Mouse (Mus musculus): Measurements from ENCODE around the gene Hoxa3. TPM values are rescaled to one million over a fixed set of nuclear protein-coding genes. Genes with fewer than 3 reads are reported as not detected.

Gene Hoxa3
- polyA plus RNA-seq, 1 experiment: not detected

DNA sequence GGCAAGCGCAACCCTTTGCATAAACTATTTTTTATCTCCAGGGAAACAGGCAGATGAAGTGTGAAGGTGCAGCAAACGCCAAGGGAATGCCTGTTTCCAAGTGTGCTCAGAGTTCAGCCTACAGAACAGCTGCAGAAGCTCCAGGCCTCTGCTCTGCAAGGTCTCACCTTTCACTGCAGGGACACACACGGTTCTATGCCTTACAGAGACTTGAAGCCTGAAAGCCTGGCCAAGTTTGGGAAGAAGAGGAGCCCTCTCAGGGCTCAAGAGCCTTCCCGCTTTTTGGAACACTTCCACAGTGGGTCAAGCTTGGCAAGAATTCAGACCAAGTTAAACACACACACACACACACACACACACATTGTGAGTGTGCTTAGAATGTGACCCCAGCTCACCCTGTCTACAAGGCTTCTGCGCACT, 24.0 kb downstream of the Hoxa3 start:
- Histone ChIP-seq H3K4me3 (ENCODE audit: insufficient read depth, low read depth, low read length) (no peak overlapping the region), H3K27ac (ENCODE audit: insufficient read depth, low read depth, low read length) (no peak overlapping the region), H3K4me1 (ENCODE audit: control insufficient read depth, insufficient read depth, low read length) (no peaks in the 10 kb centered on the region; the same call in 1 of the 2 replicates)
- no peak for TF ChIP-seq CTCF (IDR thresholded peaks at IDR 0.05; ENCODE audit: insufficient read depth, low read depth, low read length)
- TF ChIP-seq POLR2A (IDR thresholded peaks at IDR 0.05; ENCODE audit: insufficient read depth, low read depth, low read length): no peak
- WGBS: 13% methylated on average over 5 of the region's 5 CpGs

- 8% methylated on average over 1 of the region's 1 CpGs for WGBS
- no peak overlapping the region for H3K4me3 ChIP-seq (ENCODE audit: insufficient read depth, low read depth, low read length)
- no peak overlapping the region for H3K27ac ChIP-seq (ENCODE audit: insufficient read depth, low read depth, low read length)
- TF ChIP-seq CTCF (IDR thresholded peaks at IDR 0.05; ENCODE audit: insufficient read depth, low read depth, low read length): no peak
- no peak for TF ChIP-seq POLR2A (IDR thresholded peaks at IDR 0.05; ENCODE audit: insufficient read depth, low read depth, low read length)
- no peaks in the 10 kb centered on the region for H3K4me1 ChIP-seq (ENCODE audit: control insufficient read depth, insufficient read depth, low read length)
Observed at GRCm38 (mm10) chr6:52186500-52186899, 26.6 kb downstream of the Hoxa3 start.

- H3K27ac ChIP-seq (ENCODE audit: insufficient read depth, low read depth, low read length): no peak overlapping the region
- 7% methylated on average over 3 of the region's 3 CpGs for WGBS
- no peaks in the 10 kb centered on the region for H3K4me1 ChIP-seq (ENCODE audit: control insufficient read depth, insufficient read depth, low read length)
- no peak overlapping the region for H3K4me3 ChIP-seq (ENCODE audit: insufficient read depth, low read depth, low read length)
- TF ChIP-seq CTCF (IDR thresholded peaks at IDR 0.05; ENCODE audit: insufficient read depth, low read depth, low read length): no peak
- no peak for TF ChIP-seq POLR2A (IDR thresholded peaks at IDR 0.05; ENCODE audit: insufficient read depth, low read depth, low read length)
Observed at GRCm38 (mm10) chr6:52185834-52186233, 27.3 kb downstream of the Hoxa3 start.

- Histone ChIP-seq H3K4me1 (ENCODE audit: control insufficient read depth, insufficient read depth, low read length) (no peaks in the 10 kb centered on the region), H3K27ac (ENCODE audit: insufficient read depth, low read depth, low read length) (no peak overlapping the region)
Observed at GRCm38 (mm10) chr6:52185222-52185621, 27.9 kb downstream of the Hoxa3 start.

DNA sequence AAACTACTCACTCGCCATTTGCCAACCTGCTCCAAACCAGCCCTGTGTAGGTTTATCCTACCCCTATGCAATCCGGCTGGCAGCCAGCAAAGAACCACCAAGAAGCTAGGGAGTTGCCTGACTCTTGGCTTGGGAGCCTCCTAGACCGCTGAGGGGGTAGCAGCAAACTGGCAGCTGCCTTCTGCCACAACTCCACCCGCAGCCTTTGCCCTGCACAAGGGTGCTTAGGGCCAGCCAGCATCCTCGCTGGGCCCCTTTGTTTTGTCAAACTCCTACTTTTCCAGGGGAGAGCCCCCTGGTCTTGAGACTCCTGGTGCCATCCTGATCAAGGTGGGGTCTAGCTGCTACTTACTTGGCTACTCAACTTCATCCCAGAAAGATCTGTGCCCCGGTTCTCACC, 28.5 kb downstream of the Hoxa3 start:
- Histone ChIP-seq H3K4me3 (ENCODE audit: insufficient read depth, low read depth, low read length) (no peak overlapping the region), H3K4me1 (ENCODE audit: control insufficient read depth, insufficient read depth, low read length) (no peaks in the 10 kb centered on the region), H3K27ac (ENCODE audit: insufficient read depth, low read depth, low read length) (no peak overlapping the region)
- TF ChIP-seq CTCF (IDR thresholded peaks at IDR 0.05; ENCODE audit: insufficient read depth, low read depth, low read length): no peak
- TF ChIP-seq POLR2A (IDR thresholded peaks at IDR 0.05; ENCODE audit: insufficient read depth, low read depth, low read length): no peak
- 3% methylated on average over 6 of the region's 6 CpGs for WGBS

More at GRCm38 (mm10) chr6:52185222-52185621, 27.9 kb downstream of the Hoxa3 start:
- H3K4me3 ChIP-seq (ENCODE audit: insufficient read depth, low read depth, low read length): no peak overlapping the region
- 3% methylated on average over 19 of the region's 19 CpGs for WGBS
- TF ChIP-seq CTCF (IDR thresholded peaks at IDR 0.05; ENCODE audit: insufficient read depth, low read depth, low read length): no peak
- no peak for TF ChIP-seq POLR2A (IDR thresholded peaks at IDR 0.05; ENCODE audit: insufficient read depth, low read depth, low read length)

- Histone ChIP-seq H3K27ac (ENCODE audit: insufficient read depth, low read depth, low read length) (no peak overlapping the region), H3K4me3 (ENCODE audit: insufficient read depth, low read depth, low read length) (no peak overlapping the region), H3K4me1 (ENCODE audit: control insufficient read depth, insufficient read depth, low read length) (no peaks in the 10 kb centered on the region)
- WGBS: 7% methylated on average over 10 of the region's 10 CpGs
- TF ChIP-seq CTCF (IDR thresholded peaks at IDR 0.05; ENCODE audit: insufficient read depth, low read depth, low read length) (no peak), POLR2A (IDR thresholded peaks at IDR 0.05; ENCODE audit: insufficient read depth, low read depth, low read length) (no peak)
Observed at GRCm38 (mm10) chr6:52183311-52184080, 29.6 kb downstream of the Hoxa3 start.

DNA sequence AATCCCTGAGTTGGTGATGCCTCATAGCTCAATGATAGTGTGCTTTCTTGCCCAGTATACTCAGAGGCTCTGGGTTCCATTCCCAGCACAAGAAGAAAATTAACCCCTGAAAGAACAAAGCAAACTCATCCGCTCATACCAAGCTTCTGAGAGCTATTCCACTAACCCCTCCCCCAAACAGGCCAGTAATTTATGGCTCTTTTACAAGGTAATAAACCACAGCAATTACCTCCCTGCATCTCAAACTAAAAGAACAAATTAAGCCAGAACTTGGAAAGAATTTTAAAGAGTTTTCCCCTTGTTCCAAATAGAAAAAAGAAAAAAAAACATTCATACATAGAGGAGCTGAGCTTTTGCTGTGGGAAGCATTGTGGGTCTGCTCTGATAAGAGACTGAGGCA, 30.3 kb downstream of the Hoxa3 start:
- Histone ChIP-seq H3K27ac (ENCODE audit: insufficient read depth, low read depth, low read length) (no peak overlapping the region), H3K4me3 (ENCODE audit: insufficient read depth, low read depth, low read length) (no peak overlapping the region), H3K4me1 (ENCODE audit: control insufficient read depth, insufficient read depth, low read length) (no peaks in the 10 kb centered on the region)
- TF ChIP-seq POLR2A (IDR thresholded peaks at IDR 0.05; ENCODE audit: insufficient read depth, low read depth, low read length) (no peak), CTCF (IDR thresholded peaks at IDR 0.05; ENCODE audit: insufficient read depth, low read depth, low read length) (no peak)
- WGBS: 21% methylated on average over 1 of the region's 1 CpGs

- TF ChIP-seq POLR2A (IDR thresholded peaks at IDR 0.05; ENCODE audit: insufficient read depth, low read depth, low read length) (no peak), CTCF (IDR thresholded peaks at IDR 0.05; ENCODE audit: insufficient read depth, low read depth, low read length) (no peak)
- whole genome bisulfite sequencing: 21% methylated on average over 2 of the region's 2 CpGs
- Histone ChIP-seq H3K4me1 (ENCODE audit: control insufficient read depth, insufficient read depth, low read length) (no peaks in the 10 kb centered on the region), H3K27ac (ENCODE audit: insufficient read depth, low read depth, low read length) (no peak overlapping the region), H3K4me3 (ENCODE audit: insufficient read depth, low read depth, low read length) (no peak overlapping the region)
Observed at GRCm38 (mm10) chr6:52182030-52182429, 31.1 kb downstream of the Hoxa3 start.

- no peak overlapping the region for H3K27ac ChIP-seq (ENCODE audit: insufficient read depth, low read depth, low read length)
- no peak overlapping the region for H3K4me3 ChIP-seq (ENCODE audit: insufficient read depth, low read depth, low read length)
- WGBS: 6% methylated on average over 3 of the region's 3 CpGs
- no peak for TF ChIP-seq CTCF (IDR thresholded peaks at IDR 0.05; ENCODE audit: insufficient read depth, low read depth, low read length)
- TF ChIP-seq POLR2A (IDR thresholded peaks at IDR 0.05; ENCODE audit: insufficient read depth, low read depth, low read length): no peak
- H3K4me1 ChIP-seq (ENCODE audit: control insufficient read depth, insufficient read depth, low read length): no peaks in the 10 kb centered on the region
Observed at GRCm38 (mm10) chr6:52180726-52181125, 32.4 kb downstream of the Hoxa3 start.

Data from olfactory bulb, adult 2 months (tissue).